Mouse (Mus musculus) kidney, adult 2 months (tissue): ENCODE measurements around the gene Itpk1. TPM values are rescaled to one million over a fixed set of nuclear protein-coding genes. Genes with fewer than 3 reads are reported as not detected.
A peak's percentile ranks its signal among the peaks of the same experiment; 100 is the strongest.

Experiments
- DNase-seq: peaks from one replicate; pipeline ENCODE4 v3.0.0; 2021
- H3K27ac ChIP-seq: fragments of 200-500 bp; 2 replicates; pipeline ENCODE4 v1.5.1; 2012; ENCODE audit warnings: low read depth, low read length, control low read depth, inconsistent platforms; ENCODE audit not compliant: insufficient read depth
- H3K27me3 ChIP-seq: fragments of 200-500 bp; replicated peaks from 2 replicates; pipeline ENCODE4 v1.6.1; 2012; ENCODE audit warnings: mild to moderate bottlenecking, moderate library complexity, low read length, inconsistent platforms; ENCODE audit not compliant: control insufficient read depth, insufficient read depth
- H3K36me3 ChIP-seq: fragments of 200-500 bp; 2 replicates; pipeline ENCODE4 v1.6.1; 2012; ENCODE audit warnings: mild to moderate bottlenecking, moderate library complexity, low read length, inconsistent platforms; ENCODE audit not compliant: control insufficient read depth, insufficient read depth
- H3K4me1 ChIP-seq: fragments of 200-500 bp; 2 replicates; pipeline ENCODE4 v1.6.1; 2011; ENCODE audit warnings: low read length; ENCODE audit not compliant: control insufficient read depth, insufficient read depth
- H3K4me3 ChIP-seq: fragments of 200-500 bp; 2 replicates; pipeline ENCODE4 v1.5.1; 2011; ENCODE audit warnings: mild to moderate bottlenecking, low read depth, low read length, control low read depth; ENCODE audit not compliant: insufficient read depth
- CTCF ChIP-seq: fragments of 200-500 bp; conservative IDR thresholded peaks from 2 replicates; pipeline ENCODE4 v1.5.1; 2011; ENCODE audit warnings: low read depth, mild to moderate bottlenecking, control low read depth, low read length, moderate library complexity, mixed read lengths; ENCODE audit not compliant: insufficient read depth, insufficient read length
- POLR2A ChIP-seq: fragments of 200-500 bp; IDR thresholded peaks from one replicate; pipeline ENCODE4 v1.6.1; 2011; ENCODE audit warnings: low read depth, low read length, control low read depth
- WGBS: fragments of 180-500 bp; shearing (Covaris S2); methylation state at CpG from one replicate; pipeline ENCODE4 v1.1.7; 2018; 5-methylcytosine and 5-hydroxymethylcytosine counted together
- polyA plus RNA-seq: library from polyadenylated mRNA; depleted of rRNA; stranded (reverse); fragments of >200 nt; gene quantifications from 2 replicates; pipeline ENCODE4 v1.2.3, GENCODE M21; 2012

Itpk1 gene
- polyA plus RNA-seq, 1 experiment: 29.0 TPM

- Histone ChIP-seq H3K4me1 (no peaks in the 10 kb centered on the region), H3K27ac (no peak overlapping the region), H3K27me3 (no peaks in the 10 kb centered on the region), H3K4me3 (no peak overlapping the region), H3K36me3 (no peaks in the 10 kb centered on the region)
- no peak for TF ChIP-seq CTCF
- TF ChIP-seq POLR2A: no peak
- DNase-seq: no peak
- WGBS: 56% methylated on average over 6 of the region's 6 CpGs
Observed at GRCm38 (mm10) chr12:102723861-102724260, 19.1 kb upstream of the Itpk1 start.

- no peaks in the 10 kb centered on the region for H3K36me3 ChIP-seq
- 62% methylated on average over 8 of the region's 8 CpGs for WGBS
- H3K27ac ChIP-seq: no peak overlapping the region
- TF ChIP-seq CTCF (no peak), POLR2A (no peak)
- no peaks in the 10 kb centered on the region for H3K4me1 ChIP-seq
- H3K4me3 ChIP-seq: no peak overlapping the region
- no peak for DNase-seq
- H3K27me3 ChIP-seq: no peaks in the 10 kb centered on the region
Observed at GRCm38 (mm10) chr12:102722966-102723365, 18.2 kb upstream of the Itpk1 start.

GRCm38 (mm10) chr12:102722451-102722850 is 17.7 kb upstream of the Itpk1 start:
- no peak for DNase-seq
- Histone ChIP-seq H3K27ac (no peak overlapping the region), H3K27me3 (no peaks in the 10 kb centered on the region), H3K4me3 (no peak overlapping the region), H3K4me1 (no peaks in the 10 kb centered on the region), H3K36me3 (no peaks in the 10 kb centered on the region)
- WGBS: 54% methylated on average over 11 of the region's 11 CpGs
- TF ChIP-seq POLR2A (no peak), CTCF (no peak)

GRCm38 (mm10) chr12:102719552-102720315 is 15.0 kb upstream of the Itpk1 start:
- 29% methylated on average over 13 of the region's 13 CpGs for WGBS
- TF ChIP-seq CTCF: peak; percentile 72
- no peak for TF ChIP-seq POLR2A
- H3K36me3 ChIP-seq: no peaks in the 10 kb centered on the region
- no peak overlapping the region for H3K27ac ChIP-seq
- no peaks in the 10 kb centered on the region for H3K27me3 ChIP-seq
- no peaks in the 10 kb centered on the region for H3K4me1 ChIP-seq
- peak; percentile 49 for DNase-seq
- no peak overlapping the region for H3K4me3 ChIP-seq

GRCm38 (mm10) chr12:102714654-102715395 is 10.1 kb upstream of the Itpk1 start:
- TF ChIP-seq CTCF (no peak), POLR2A (no peak)
- H3K4me3 ChIP-seq: no peak overlapping the region
- 90% methylated on average over 10 of the region's 10 CpGs for WGBS
- H3K27me3 ChIP-seq: no peaks in the 10 kb centered on the region
- no peaks in the 10 kb centered on the region for H3K4me1 ChIP-seq
- H3K36me3 ChIP-seq: no peaks in the 10 kb centered on the region
- no peak for DNase-seq
- H3K27ac ChIP-seq: no peak overlapping the region

- Histone ChIP-seq H3K4me3 (no peak overlapping the region), H3K27ac (no peak overlapping the region), H3K4me1 (no peaks in the 10 kb centered on the region), H3K27me3 (no peaks in the 10 kb centered on the region), H3K36me3 (no peaks in the 10 kb centered on the region)
- no peak for DNase-seq
- WGBS: 87% methylated on average over 2 of the region's 2 CpGs
- TF ChIP-seq CTCF (no peak), POLR2A (no peak)
Observed at GRCm38 (mm10) chr12:102714116-102714515, 9.4 kb upstream of the Itpk1 start.

GRCm38 (mm10) chr12:102713153-102713865 is 8.6 kb upstream of the Itpk1 start:
- DNase-seq: no peak
- TF ChIP-seq POLR2A (no peak), CTCF (no peak)
- no peaks in the 10 kb centered on the region for H3K36me3 ChIP-seq
- WGBS: 60% methylated on average over 20 of the region's 20 CpGs
- H3K27me3 ChIP-seq: no peaks in the 10 kb centered on the region
- no peak overlapping the region for H3K27ac ChIP-seq
- H3K4me3 ChIP-seq: no peak overlapping the region
- no peaks in the 10 kb centered on the region for H3K4me1 ChIP-seq
